Mouse (Mus musculus) intestine, embryonic 16.5 days (tissue): ENCODE measurements around the gene Ksr2. TPM values are rescaled to one million over a fixed set of nuclear protein-coding genes. Genes with fewer than 3 reads are reported as not detected.
A peak's percentile ranks its signal among the peaks of the same experiment; 100 is the strongest.

ENCODE experiments used
- ATAC-seq: fragments of 200-750 bp; cut with Nextera tagmentation; 2 replicates; pipeline ENCODE4 v1.8.0; 2017; ENCODE audit warnings: moderate TSS enrichment, moderate library complexity
- H3K27ac ChIP-seq: fragments of 300-500 bp; sonication (generic); 2 replicates; pipeline ENCODE4 v1.5.1; 2014; ENCODE audit warnings: mild to moderate bottlenecking, low read length
- H3K27me3 ChIP-seq: fragments of 300-500 bp; sonication (generic); replicated peaks from 2 replicates; pipeline ENCODE4 v1.6.1; 2014; ENCODE audit warnings: low read length, control low read depth, mixed read lengths; ENCODE audit not compliant: control insufficient read depth, insufficient read depth
- H3K36me3 ChIP-seq: fragments of 300-500 bp; sonication (generic); 2 replicates; pipeline ENCODE4 v1.6.1; 2014; ENCODE audit warnings: low read length, control low read depth; ENCODE audit not compliant: control insufficient read depth, insufficient read depth
- H3K4me1 ChIP-seq: fragments of 300-500 bp; sonication (generic); 2 replicates; pipeline ENCODE4 v1.6.1; 2014; ENCODE audit warnings: low read length, control low read depth, mixed read lengths; ENCODE audit not compliant: control insufficient read depth, insufficient read depth
- H3K4me2 ChIP-seq: fragments of 300-500 bp; sonication (generic); 2 replicates; pipeline ENCODE4 v1.6.1; 2014; ENCODE audit warnings: low read depth, low read length, control low read depth
- H3K4me3 ChIP-seq: fragments of 300-500 bp; sonication (generic); 2 replicates; pipeline ENCODE4 v1.5.1; 2014; ENCODE audit warnings: mild to moderate bottlenecking, low read length
- H3K9ac ChIP-seq: fragments of 300-500 bp; sonication (generic); 2 replicates; pipeline ENCODE4 v1.6.1; 2014; ENCODE audit warnings: low read depth, low read length
- H3K9me3 ChIP-seq: fragments of 300-500 bp; sonication (generic); 2 replicates; pipeline ENCODE4 v1.6.1; 2016; ENCODE audit warnings: low read length, control low read depth; ENCODE audit not compliant: control insufficient read depth
- WGBS: fragments of 180-500 bp; shearing (Covaris S2); extraction: QIAGEN DNeasy Blood & Tissue Kit; methylation state at CpG from one replicate; pipeline ENCODE4 v1.1.7; 2014; 5-methylcytosine and 5-hydroxymethylcytosine counted together
- polyA plus RNA-seq: library from polyadenylated mRNA; unstranded; fragments of >200 nt; fragmentation: Nextera tagmentation; extraction: Ambion mirVana; gene quantifications from 2 replicates; pipeline ENCODE4 v1.2.1, GENCODE M21; 2015

Ksr2 gene
- polyA plus RNA-seq, 1 experiment from 2014 or later, result 0.20 TPM

DNA sequence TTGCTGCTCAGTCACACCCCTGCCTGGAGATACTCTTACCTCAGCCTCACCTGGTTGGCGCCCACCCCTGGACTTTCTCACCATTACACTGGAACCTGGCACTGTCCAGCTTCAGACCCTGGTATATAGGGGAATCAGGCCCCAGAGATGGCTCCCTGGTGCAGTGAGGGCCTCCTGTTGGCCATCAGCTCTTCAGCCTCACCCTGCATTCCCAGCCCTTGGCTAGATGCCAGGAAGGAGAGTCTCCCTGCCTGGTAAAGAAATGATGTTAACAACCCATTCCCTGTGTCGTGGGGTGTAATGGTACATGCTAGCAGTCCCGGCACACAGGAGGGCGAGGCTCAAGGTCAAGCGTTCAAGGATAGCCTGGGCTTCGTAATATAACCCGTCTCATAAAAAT lies 256.0 kb downstream of the Ksr2 start:
- Histone ChIP-seq H3K4me2 (no peak overlapping the region), H3K4me3 (no peak overlapping the region), H3K27me3 (no peaks in the 10 kb centered on the region), H3K9me3 (0 out of 2 replicates have a peak, but pooled peaks cover 2% of the 10 kb centered on the region), H3K4me1 (peaks cover 16% of the 10 kb centered on the region; the same call in 1 of the 2 replicates), H3K27ac (no peak overlapping the region), H3K9ac (no peak overlapping the region), H3K36me3 (no peaks in the 10 kb centered on the region)
- peak; percentile 65 for ATAC-seq
- WGBS, result 42% methylated on average over 7 of the region's 7 CpGs

DNA sequence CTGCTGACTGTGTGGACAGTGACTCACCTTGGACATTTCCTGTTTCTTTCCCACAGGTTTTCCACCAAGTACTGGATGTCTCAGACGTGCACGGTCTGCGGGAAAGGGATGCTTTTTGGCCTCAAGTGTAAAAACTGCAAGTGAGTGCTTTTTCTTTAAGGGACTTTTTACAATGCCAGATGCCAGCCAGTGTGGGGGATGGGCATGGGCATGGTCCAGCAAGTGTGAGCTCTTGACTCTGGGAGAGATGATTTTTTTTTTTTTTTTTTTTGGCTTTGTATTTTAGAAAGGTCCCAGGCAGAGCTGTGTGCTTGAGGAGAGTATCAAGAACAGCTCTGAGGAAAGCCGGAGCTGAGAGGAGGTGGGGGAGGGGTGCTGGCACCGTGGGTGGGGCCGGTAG lies 257.6 kb downstream of the Ksr2 start:
- WGBS, result 63% methylated on average over 6 of the region's 6 CpGs
- no peak overlapping the region for H3K4me3 ChIP-seq
- H3K4me1 ChIP-seq, result peaks cover 10% of the 10 kb centered on the region; the same call in 1 of the 2 replicates
- H3K9me3 ChIP-seq, result 0 out of 2 replicates have a peak, but pooled peaks cover 2% of the 10 kb centered on the region
- no peak for ATAC-seq
- H3K36me3 ChIP-seq, result no peaks in the 10 kb centered on the region
- no peak overlapping the region for H3K4me2 ChIP-seq
- no peaks in the 10 kb centered on the region for H3K27me3 ChIP-seq
- H3K27ac ChIP-seq, result no peak overlapping the region
- H3K9ac ChIP-seq, result no peak overlapping the region

DNA sequence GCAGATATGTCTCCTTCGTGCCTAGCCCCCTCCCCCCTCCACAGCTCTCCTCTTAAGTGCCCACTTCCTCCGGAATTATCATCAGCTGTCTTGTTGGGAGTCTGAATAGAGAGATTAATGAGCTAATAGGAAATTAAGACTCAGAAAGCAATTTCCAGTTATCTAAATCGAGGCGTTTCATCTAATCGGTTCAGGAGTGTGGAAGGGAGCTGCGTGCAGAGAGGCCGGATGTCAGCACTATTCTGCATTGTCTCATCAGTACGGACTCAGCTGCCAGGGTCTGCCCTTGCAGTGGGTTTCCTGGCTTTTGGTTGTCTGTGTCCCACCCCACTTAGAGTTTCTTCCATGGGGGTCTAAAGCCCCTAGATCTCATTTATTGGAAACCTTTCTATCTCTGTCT lies 262.0 kb downstream of the Ksr2 start:
- Histone ChIP-seq H3K27me3 (no peaks in the 10 kb centered on the region), H3K27ac (no peak overlapping the region), H3K4me2 (no peak overlapping the region), H3K9ac (no peak overlapping the region), H3K4me3 (no peak overlapping the region), H3K4me1 (no peaks in the 10 kb centered on the region), H3K9me3 (0 out of 2 replicates have a peak, but pooled peaks cover 2% of the 10 kb centered on the region), H3K36me3 (no peaks in the 10 kb centered on the region)
- no peak for ATAC-seq
- WGBS, result 53% methylated on average over 8 of the region's 8 CpGs

DNA sequence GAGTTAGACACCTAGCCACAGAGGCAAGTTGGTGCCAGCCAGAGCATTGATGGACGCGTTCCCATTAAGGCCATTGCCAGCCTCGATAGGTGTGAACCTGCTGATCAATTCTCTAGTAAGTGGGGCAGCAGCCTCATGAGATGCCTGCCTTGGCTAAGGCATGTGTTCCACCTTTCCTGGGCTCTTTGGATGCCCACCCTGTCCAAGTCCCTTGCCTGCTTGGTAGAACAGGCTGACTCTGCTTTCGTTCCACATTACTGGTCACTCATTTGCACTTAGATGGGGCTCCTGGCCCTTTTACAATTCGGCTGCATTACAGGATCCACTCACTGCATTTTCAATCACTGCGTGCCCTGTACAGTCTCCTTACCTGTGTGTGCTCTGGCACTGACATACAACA lies 263.4 kb downstream of the Ksr2 start:
- 94% methylated on average over 6 of the region's 6 CpGs for WGBS
- Histone ChIP-seq H3K9ac (no peak overlapping the region), H3K4me1 (no peaks in the 10 kb centered on the region), H3K27ac (no peak overlapping the region), H3K27me3 (no peaks in the 10 kb centered on the region), H3K9me3 (0 out of 2 replicates have a peak, but pooled peaks cover 2% of the 10 kb centered on the region), H3K36me3 (no peaks in the 10 kb centered on the region), H3K4me2 (no peak overlapping the region), H3K4me3 (no peak overlapping the region)
- ATAC-seq, result no peak

DNA sequence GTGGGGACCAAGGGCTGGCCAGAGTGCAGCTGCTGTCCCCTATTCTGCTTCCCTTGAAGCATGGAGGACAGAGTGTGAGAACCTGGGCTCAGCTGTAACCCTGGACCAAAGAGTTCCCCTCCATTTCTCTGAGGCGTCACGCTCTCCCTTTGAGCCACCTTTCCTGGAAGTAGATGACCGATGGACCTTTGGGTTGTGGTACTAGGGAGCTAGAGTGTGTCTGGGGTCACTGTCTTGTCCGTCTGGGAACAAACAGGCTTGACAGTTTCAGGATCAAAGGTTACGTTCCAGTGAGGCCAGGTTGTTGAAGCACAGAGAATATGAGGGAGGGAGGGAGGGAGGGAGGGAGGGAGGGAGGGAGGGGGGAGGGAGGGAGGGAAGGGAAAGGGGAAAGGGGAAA lies 264.6 kb downstream of the Ksr2 start:
- Histone ChIP-seq H3K36me3 (no peaks in the 10 kb centered on the region), H3K4me1 (no peaks in the 10 kb centered on the region), H3K4me2 (no peak overlapping the region), H3K27ac (no peak overlapping the region), H3K27me3 (no peaks in the 10 kb centered on the region), H3K9ac (no peak overlapping the region), H3K4me3 (no peak overlapping the region), H3K9me3 (0 out of 2 replicates have a peak, but pooled peaks cover 2% of the 10 kb centered on the region)
- no peak for ATAC-seq
- 63% methylated on average over 5 of the region's 5 CpGs for WGBS

DNA sequence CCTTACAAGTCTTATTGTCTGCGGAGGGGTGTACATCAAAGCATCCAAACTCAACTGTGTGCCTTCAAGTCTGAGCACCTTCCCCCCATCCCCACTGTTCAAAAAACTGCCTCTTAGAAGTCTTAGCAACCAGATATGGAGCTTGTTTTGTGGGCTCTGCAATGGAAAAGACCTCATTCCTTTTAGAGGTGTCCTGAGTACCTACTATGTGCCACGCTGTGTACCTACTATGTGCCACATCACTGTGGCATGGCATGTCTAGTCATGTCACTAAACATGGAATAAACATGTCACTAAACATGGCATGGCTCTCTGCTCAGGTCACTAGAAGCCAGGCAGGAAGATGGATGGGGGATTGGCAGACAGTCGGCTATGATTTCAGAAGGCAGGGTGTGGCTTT lies 268.4 kb downstream of the Ksr2 start:
- H3K36me3 ChIP-seq, result no peaks in the 10 kb centered on the region
- H3K4me2 ChIP-seq, result no peak overlapping the region
- no peaks in the 10 kb centered on the region for H3K27me3 ChIP-seq
- H3K27ac ChIP-seq, result no peak overlapping the region
- no peak overlapping the region for H3K9ac ChIP-seq
- H3K4me1 ChIP-seq, result no peaks in the 10 kb centered on the region
- 83% methylated on average over 3 of the region's 3 CpGs for WGBS
- H3K9me3 ChIP-seq, result no peaks in the 10 kb centered on the region
- ATAC-seq, result no peak
- no peak overlapping the region for H3K4me3 ChIP-seq

DNA sequence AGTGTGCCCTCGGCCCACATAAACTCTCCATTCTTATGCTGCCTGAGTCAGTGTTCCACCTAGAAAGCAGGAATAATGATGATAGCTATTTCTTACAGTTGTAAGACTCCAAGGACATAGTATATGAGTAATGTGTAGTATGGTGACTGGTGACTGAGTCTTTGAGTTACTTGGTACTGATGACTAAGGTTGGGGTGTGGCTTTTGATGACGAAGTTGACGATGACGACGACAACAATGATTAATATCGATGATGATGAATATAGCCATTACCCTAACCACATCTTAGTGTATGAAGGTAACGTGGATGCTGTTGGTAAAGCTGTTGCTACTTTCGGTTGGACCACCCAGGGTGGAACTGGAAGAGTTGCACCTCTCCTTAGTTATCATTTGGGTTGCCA lies 270.7 kb downstream of the Ksr2 start:
- no peak for ATAC-seq
- H3K9me3 ChIP-seq, result no peaks in the 10 kb centered on the region
- H3K4me2 ChIP-seq, result no peak overlapping the region
- WGBS, result 96% methylated on average over 8 of the region's 8 CpGs
- no peaks in the 10 kb centered on the region; the same call in 1 of the 2 replicates for H3K4me1 ChIP-seq
- no peaks in the 10 kb centered on the region for H3K36me3 ChIP-seq
- H3K9ac ChIP-seq, result no peak overlapping the region
- no peaks in the 10 kb centered on the region for H3K27me3 ChIP-seq
- no peak overlapping the region for H3K4me3 ChIP-seq
- no peak overlapping the region for H3K27ac ChIP-seq

DNA sequence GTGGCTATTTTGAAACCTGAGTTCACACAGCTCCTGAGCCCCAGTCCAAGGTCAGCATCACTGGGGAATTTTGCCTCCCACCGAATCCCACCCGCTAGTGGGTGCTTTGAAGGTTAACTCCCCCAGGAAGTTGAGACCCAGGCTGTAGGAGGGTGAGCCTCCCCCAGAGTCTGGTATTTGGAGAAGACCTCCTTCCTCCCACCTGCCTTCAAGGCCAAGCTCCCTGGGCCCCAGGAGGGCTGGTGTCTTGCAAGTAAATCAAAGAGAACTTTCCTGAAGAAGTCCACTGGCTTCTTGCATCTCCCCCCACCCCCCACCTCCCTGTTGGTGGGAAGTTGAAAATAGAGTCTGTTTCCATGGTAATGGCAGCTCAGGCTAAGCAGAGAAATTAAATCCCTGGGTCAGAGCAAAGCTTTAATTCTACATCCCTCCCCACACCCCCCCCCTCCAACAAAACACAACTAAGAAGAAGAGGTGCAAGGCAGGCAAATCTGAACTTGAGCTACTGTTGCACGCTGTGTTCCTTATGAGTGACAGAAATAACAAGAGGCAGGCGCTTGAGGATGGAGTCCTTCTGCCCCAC lies 274.1 kb downstream of the Ksr2 start:
- Histone ChIP-seq H3K9ac (no peak overlapping the region), H3K9me3 (no peaks in the 10 kb centered on the region), H3K4me2 (no peak overlapping the region), H3K4me1 (no peaks in the 10 kb centered on the region; the same call in 1 of the 2 replicates), H3K4me3 (no peak overlapping the region), H3K27me3 (no peaks in the 10 kb centered on the region), H3K27ac (no peak overlapping the region), H3K36me3 (no peaks in the 10 kb centered on the region)
- ATAC-seq, result no peak
- WGBS, result 34% methylated on average over 4 of the region's 4 CpGs

DNA sequence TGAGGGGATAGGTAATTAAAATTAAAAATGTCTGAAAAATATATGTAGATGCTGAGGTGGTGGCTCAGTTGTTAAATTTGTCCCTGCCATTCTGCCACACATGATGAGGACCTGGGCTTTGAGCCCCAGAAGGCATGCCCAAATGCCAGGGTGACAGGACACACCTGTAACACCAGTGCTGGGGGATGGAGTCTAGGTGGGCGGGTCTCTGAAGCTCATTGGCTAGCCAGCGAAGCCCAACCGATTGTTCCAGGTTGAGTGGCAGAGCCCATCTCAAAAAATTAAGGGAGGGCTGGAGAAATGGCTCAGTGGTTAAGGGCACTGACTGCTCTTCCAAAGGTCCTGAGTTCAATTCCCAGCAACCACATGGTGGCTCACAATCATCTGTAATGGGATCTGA lies 274.9 kb downstream of the Ksr2 start:
- Histone ChIP-seq H3K36me3 (no peaks in the 10 kb centered on the region), H3K27ac (no peak overlapping the region), H3K27me3 (no peaks in the 10 kb centered on the region), H3K4me3 (no peak overlapping the region), H3K4me1 (no peaks in the 10 kb centered on the region; the same call in 1 of the 2 replicates), H3K4me2 (no peak overlapping the region), H3K9ac (no peak overlapping the region), H3K9me3 (no peaks in the 10 kb centered on the region)
- WGBS, result 38% methylated on average over 3 of the region's 3 CpGs
- ATAC-seq, result no peak

DNA sequence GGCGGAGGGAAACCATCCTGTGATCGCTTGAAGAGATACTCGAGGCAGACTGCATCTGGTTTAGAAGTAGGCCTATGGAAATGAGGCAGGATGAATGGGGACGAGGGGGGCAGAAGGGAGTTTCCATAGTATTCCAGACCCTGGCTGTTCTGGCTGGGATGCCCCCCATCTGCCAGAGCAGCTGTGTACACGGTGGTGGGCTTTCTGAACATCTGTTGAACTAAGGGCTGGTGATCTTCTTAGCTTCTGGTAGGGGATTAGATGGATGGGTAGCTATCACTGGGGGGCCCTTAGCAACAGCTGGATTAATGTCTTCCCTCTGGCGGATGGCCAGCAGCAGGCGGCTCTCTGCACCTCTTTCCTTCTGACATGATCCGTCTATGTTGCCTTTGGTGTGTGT lies 276.0 kb downstream of the Ksr2 start:
- peaks cover 3% of the 10 kb centered on the region; the same call in 1 of the 2 replicates for H3K4me1 ChIP-seq
- H3K9me3 ChIP-seq, result no peaks in the 10 kb centered on the region
- H3K36me3 ChIP-seq, result no peaks in the 10 kb centered on the region
- 46% methylated on average over 8 of the region's 8 CpGs for WGBS
- no peak overlapping the region for H3K4me2 ChIP-seq
- no peak overlapping the region for H3K9ac ChIP-seq
- H3K27ac ChIP-seq, result no peak overlapping the region
- no peak overlapping the region for H3K4me3 ChIP-seq
- ATAC-seq, result no peak
- no peaks in the 10 kb centered on the region for H3K27me3 ChIP-seq
